14 mouse cellular contexts compared by ENCODE assay signal in genomic region chr17:52162559-52163397, GRCm38 (mm10).
A peak's percentile ranks its signal among the peaks of the same experiment; 100 is the strongest.
DNase-seq lines count a peak whose midpoint lies in the region; ATAC-seq lines count a peak whose summit lies in the region.
"Had no signal": no experiment of that assay in that cellular context is flagged by ENCODE, and none has a peak within 500 bp of the region (broad histone marks: within the 10 kb centered on the region; RNA-seq: fewer than 3 reads in every experiment).

No protein-coding gene starts in this region.

- peak; percentile 67 for ATAC-seq in megakaryocyte, adult 5-6 weeks (ENCODE audit: poor library complexity, severe bottlenecking)
- ATAC-seq in erythroid progenitor cell, adult 5-6 weeks (replicated peaks; ENCODE audit: low FRiP score, poor library complexity, severe bottlenecking) = no peak
- ATAC-seq: forebrain, embryonic 14.5 days had no signal

- no peaks in the 10 kb centered on the region for H3K36me3 ChIP-seq in heart, embryonic 10.5 days
- H3K36me3 ChIP-seq: heart, embryonic 15.5 days; liver, embryonic 13.5 days; midbrain, embryonic 10.5 days had no signal

- no peaks in the 10 kb centered on the region for H3K27me3 ChIP-seq in heart, embryonic 10.5 days (ENCODE audit: insufficient read depth, poor library complexity, severe bottlenecking)
- H3K27me3 ChIP-seq: heart, embryonic 15.5 days; liver, embryonic 13.5 days had no signal

- no peak overlapping the region for H3K27ac ChIP-seq in heart, embryonic 10.5 days
- H3K27ac ChIP-seq: heart, embryonic 15.5 days; liver, embryonic 13.5 days; midbrain, embryonic 10.5 days had no signal

- H3K4me1 ChIP-seq in heart, embryonic 10.5 days = no peaks in the 10 kb centered on the region
- H3K4me1 ChIP-seq: heart, embryonic 15.5 days; liver, embryonic 13.5 days; midbrain, embryonic 10.5 days had no signal

- no peak overlapping the region for H3K4me3 ChIP-seq in heart, embryonic 10.5 days
- H3K4me3 ChIP-seq: heart, embryonic 15.5 days; liver, embryonic 13.5 days; midbrain, embryonic 10.5 days had no signal

- DNase-seq in lung, postnatal 36 days = peak; percentile 56
- DNase-seq in lung, postnatal 14 days = no peak
- peak; percentile 84 to 87 for DNase-seq in spleen, postnatal 36 days (ENCODE audit: low spot score in 2 of 2)
- no peak for DNase-seq in left cerebral cortex, adult 11 months (ENCODE audit: low spot score)
- DNase-seq in heart, embryonic 10.5 days (ENCODE audit: low spot score) = no peak
- DNase-seq: cerebellum, adult 8-10 months; gastrocnemius, postnatal 10 days; kidney, postnatal 14 days; liver, embryonic 13.5 days had no signal

- WGBS in heart, embryonic 10.5 days = 85% methylated on average over 10 of the region's 10 CpGs

- no peaks in the 10 kb centered on the region for H3K9me3 ChIP-seq in heart, embryonic 10.5 days
- H3K9me3 ChIP-seq: heart, embryonic 15.5 days; liver, embryonic 13.5 days; midbrain, embryonic 10.5 days had no signal

Comparison
In these comparisons a context has a peak if more than half of its experiments do, and no peak if none do; other contexts are left out.
1. DNase-seq: peak in lung, postnatal 36 days (single experiment) and spleen, postnatal 36 days (2 of 2); none in lung, postnatal 14 days (single experiment), left cerebral cortex, adult 11 months (single experiment) and heart, embryonic 10.5 days (single experiment).